Mouse (Mus musculus) neural tube, embryonic 15.5 days (tissue): ENCODE results near the gene Snx3. TPM values are rescaled to one million over a fixed set of nuclear protein-coding genes. Genes with fewer than 3 reads are reported as not detected.

ENCODE experiments used
- ATAC-seq: fragments of 200-750 bp; cut with Nextera tagmentation; 2 replicates; pipeline ENCODE4 v1.8.0; 2017; ENCODE audit warnings: mild to moderate bottlenecking, moderate TSS enrichment, moderate library complexity; ENCODE audit not compliant: low FRiP score
- H3K27ac ChIP-seq: fragments of 300-500 bp; sonication (generic); replicated peaks from 2 replicates; pipeline ENCODE4 v1.5.1; 2015; ENCODE audit warnings: mild to moderate bottlenecking, inconsistent platforms
- H3K27me3 ChIP-seq: fragments of 300-500 bp; sonication (generic); replicated peaks from 2 replicates; pipeline ENCODE4 v1.6.1; 2015; ENCODE audit warnings: inconsistent platforms
- H3K36me3 ChIP-seq: fragments of 300-500 bp; sonication (generic); 2 replicates; pipeline ENCODE4 v1.6.1; 2015; ENCODE audit warnings: inconsistent platforms
- H3K4me1 ChIP-seq: fragments of 300-500 bp; sonication (generic); 2 replicates; pipeline ENCODE4 v1.6.1; 2015; ENCODE audit warnings: inconsistent platforms
- H3K4me2 ChIP-seq: fragments of 300-500 bp; sonication (generic); 2 replicates; pipeline ENCODE4 v1.6.1; 2015; ENCODE audit warnings: inconsistent platforms, mild to moderate bottlenecking, moderate library complexity
- H3K4me3 ChIP-seq: fragments of 300-500 bp; sonication (generic); replicated peaks from 2 replicates; pipeline ENCODE4 v1.5.1; 2015; ENCODE audit warnings: mild to moderate bottlenecking, inconsistent platforms
- H3K9ac ChIP-seq: fragments of 300-500 bp; sonication (generic); replicated peaks from 2 replicates; pipeline ENCODE4 v1.6.1; 2015; ENCODE audit warnings: mild to moderate bottlenecking, inconsistent platforms
- H3K9me3 ChIP-seq: fragments of 300-500 bp; sonication (generic); replicated peaks from 2 replicates; pipeline ENCODE4 v1.6.1; 2016; ENCODE audit warnings: inconsistent platforms
- WGBS: fragments of 180-500 bp; shearing (Covaris S2); methylation state at CpG from one replicate; pipeline ENCODE4 v1.1.7; 2015; ENCODE audit warnings: mixed read lengths; 5-methylcytosine and 5-hydroxymethylcytosine counted together
- polyA plus RNA-seq: library from polyadenylated mRNA; unstranded; fragments of >200 nt; fragmentation: Nextera tagmentation; extraction: Ambion mirVana; gene quantifications from 2 replicates; pipeline ENCODE4 v1.2.1, GENCODE M21; 2015

Gene Snx3
- 346 and 374 TPM in 2 replicates for polyA plus RNA-seq

- ATAC-seq: peak; percentile 96
- Histone ChIP-seq H3K27me3 (no peaks in the 10 kb centered on the region), H3K27ac (peak within 1 kb of the TSS; percentile 97), H3K9ac (peak within 1 kb of the TSS; percentile 93), H3K9me3 (no peaks in the 10 kb centered on the region), H3K4me1 (peaks cover 14% of the 10 kb centered on the region), H3K36me3 (no peaks in the 10 kb centered on the region), H3K4me3 (peak within 1 kb of the TSS; percentile 93), H3K4me2 (peak within 1 kb of the TSS; percentile 70)
- under 1% methylated on average over 68 of the region's 68 CpGs for WGBS
Measured at GRCm38 (mm10) chr10:42501775-42502348, at the start of gene Snx3. Snx3 (plus strand) TSS chr10:42502030.

DNA sequence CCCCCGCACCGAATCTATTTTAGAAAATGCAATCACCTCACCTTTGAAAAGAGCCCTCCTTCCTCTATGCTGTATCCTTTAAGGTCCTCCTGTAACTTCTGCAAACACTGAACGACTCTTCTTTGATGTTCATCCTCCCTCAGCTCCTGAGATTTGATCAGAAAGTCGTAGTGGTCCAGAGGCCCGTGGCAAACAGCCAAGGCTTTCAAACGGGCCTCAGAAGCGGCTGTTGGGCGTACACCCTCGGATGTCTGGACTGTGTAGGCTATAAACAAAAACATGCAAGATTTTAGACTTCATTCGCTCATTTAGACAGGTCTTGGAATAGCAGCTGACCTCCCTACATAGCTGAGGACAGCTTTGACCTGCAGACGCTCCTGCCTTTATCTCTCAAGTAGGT is 47.6 kb upstream of the Snx3 start:
- Histone ChIP-seq H3K4me1 (peaks cover 5% of the 10 kb centered on the region), H3K9me3 (0 out of 2 replicates have a peak, but pooled peaks cover 7% of the 10 kb centered on the region), H3K4me3 (no peak overlapping the region), H3K9ac (no peak overlapping the region), H3K27me3 (no peaks in the 10 kb centered on the region), H3K36me3 (peaks cover 6% of the 10 kb centered on the region), H3K27ac (no peak overlapping the region), H3K4me2 (no peak overlapping the region)
- no peak for ATAC-seq
- WGBS: 78% methylated on average over 11 of the region's 11 CpGs

- no peak overlapping the region for H3K27ac ChIP-seq
Measured at GRCm38 (mm10) chr10:42454690-42455089, 47.1 kb upstream of the Snx3 start.

DNA sequence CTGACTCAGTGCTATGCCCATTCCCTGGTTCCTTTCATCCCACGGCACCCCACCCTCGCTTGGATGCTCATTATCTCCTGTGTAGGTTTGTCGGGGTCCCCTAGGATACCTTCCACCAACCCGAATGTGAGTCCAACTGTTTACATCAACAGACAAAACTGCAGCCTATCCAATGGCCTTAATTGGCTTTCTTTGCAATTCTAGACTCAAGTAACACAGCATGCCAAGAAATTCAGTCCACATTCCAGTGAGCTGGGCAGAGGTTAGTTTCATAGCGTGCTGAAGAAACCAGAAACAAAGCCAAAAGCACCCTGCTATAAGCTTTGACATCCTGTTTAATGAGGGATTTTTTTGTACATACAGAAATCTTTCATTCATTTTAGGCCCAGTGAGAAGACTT is 45.8 kb upstream of the Snx3 start:
- no peak overlapping the region for H3K4me3 ChIP-seq
- no peak overlapping the region for H3K4me2 ChIP-seq
- WGBS: 84% methylated on average over 5 of the region's 5 CpGs
- 0 out of 2 replicates have a peak, but pooled peaks cover 9% of the 10 kb centered on the region for H3K9me3 ChIP-seq
- H3K36me3 ChIP-seq: peaks cover 11% of the 10 kb centered on the region
- ATAC-seq: no peak
- H3K27ac ChIP-seq: no peak overlapping the region
- H3K4me1 ChIP-seq: no peaks in the 10 kb centered on the region
- no peaks in the 10 kb centered on the region for H3K27me3 ChIP-seq
- H3K9ac ChIP-seq: no peak overlapping the region

More at GRCm38 (mm10) chr10:42454690-42455089, 47.1 kb upstream of the Snx3 start:
- H3K36me3 ChIP-seq: peaks cover 9% of the 10 kb centered on the region
- H3K9ac ChIP-seq: no peak overlapping the region
- 91% methylated on average over 6 of the region's 6 CpGs for WGBS
- H3K4me1 ChIP-seq: peaks cover under 1% of the 10 kb centered on the region
- H3K27me3 ChIP-seq: no peaks in the 10 kb centered on the region
- H3K4me3 ChIP-seq: no peak overlapping the region
- 0 out of 2 replicates have a peak, but pooled peaks cover 9% of the 10 kb centered on the region for H3K9me3 ChIP-seq
- no peak for ATAC-seq
- H3K4me2 ChIP-seq: no peak overlapping the region

DNA sequence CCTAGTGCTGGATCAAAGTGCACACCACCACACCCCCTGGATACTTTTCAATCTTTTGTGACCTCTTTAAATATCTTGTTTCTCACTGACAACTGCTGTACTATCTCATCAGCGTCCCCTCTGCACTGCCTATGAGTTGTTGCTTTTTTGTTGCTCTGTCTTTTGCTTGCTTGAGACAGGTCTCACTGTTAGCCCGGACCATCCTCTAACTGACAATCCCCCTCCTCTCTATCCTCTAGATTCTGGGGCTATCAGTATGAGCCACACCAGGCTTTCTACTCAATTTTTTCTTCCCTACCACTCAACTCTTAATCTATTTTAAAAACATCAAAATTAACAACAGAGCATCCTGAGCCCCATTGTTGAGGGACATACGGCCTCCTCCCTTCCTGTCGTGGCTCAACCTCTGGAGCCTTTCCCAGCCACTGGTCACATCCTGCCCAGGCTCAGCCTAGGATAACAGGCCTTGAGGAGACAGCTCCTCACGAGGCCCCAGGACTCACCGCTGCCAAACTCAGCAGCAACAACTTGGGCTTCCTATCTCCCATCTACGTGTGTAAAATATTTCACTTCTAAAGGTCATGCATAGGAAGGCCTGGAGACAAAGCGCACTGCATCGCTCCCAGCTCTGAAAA is 44.2 kb upstream of the Snx3 start:
- 83% methylated on average over 9 of the region's 9 CpGs for WGBS
- H3K27ac ChIP-seq: no peak overlapping the region
- no peak overlapping the region for H3K4me2 ChIP-seq
- no peaks in the 10 kb centered on the region for H3K27me3 ChIP-seq
- no peak for ATAC-seq
- H3K9ac ChIP-seq: no peak overlapping the region
- peaks cover 11% of the 10 kb centered on the region for H3K36me3 ChIP-seq
- 0 out of 2 replicates have a peak, but pooled peaks cover 9% of the 10 kb centered on the region for H3K9me3 ChIP-seq
- H3K4me1 ChIP-seq: no peaks in the 10 kb centered on the region
- H3K4me3 ChIP-seq: no peak overlapping the region

DNA sequence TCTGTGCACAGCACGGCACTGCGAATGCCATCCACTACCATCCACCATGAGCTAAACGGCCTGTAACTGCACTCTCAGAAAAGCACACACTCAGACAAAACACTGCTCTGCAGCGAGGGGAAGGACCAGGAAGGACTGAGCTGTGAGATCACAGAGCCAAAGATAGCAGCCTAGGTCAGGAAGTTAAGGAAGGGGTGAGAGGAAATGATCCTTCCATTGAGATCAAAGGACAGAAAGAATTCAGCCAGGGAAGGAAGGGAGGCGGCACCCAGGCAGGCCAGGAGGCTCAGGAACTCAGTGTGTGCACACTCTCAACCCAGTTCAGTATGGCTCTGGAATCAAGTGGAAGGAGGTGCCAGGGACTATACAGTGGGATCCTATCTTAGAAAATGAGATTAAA is 37.6 kb upstream of the Snx3 start:
- 33% methylated on average over 5 of the region's 5 CpGs for WGBS
- no peak for ATAC-seq
- Histone ChIP-seq H3K4me3 (no peak overlapping the region), H3K9me3 (0 out of 2 replicates have a peak, but pooled peaks cover 2% of the 10 kb centered on the region), H3K27me3 (no peaks in the 10 kb centered on the region), H3K4me1 (no peaks in the 10 kb centered on the region), H3K4me2 (no peak overlapping the region), H3K9ac (no peak overlapping the region), H3K36me3 (peaks cover 5% of the 10 kb centered on the region; the same call in 1 of the 2 replicates), H3K27ac (no peak overlapping the region; the same call in 1 of the 2 replicates)

GRCm38 (mm10) chr10:42464805-42465204 is 37.0 kb upstream of the Snx3 start:
- ATAC-seq: no peak
- Histone ChIP-seq H3K27me3 (no peaks in the 10 kb centered on the region), H3K9ac (no peak overlapping the region), H3K4me2 (no peak overlapping the region), H3K36me3 (0 out of 2 replicates have a peak, but pooled peaks cover 1% of the 10 kb centered on the region), H3K4me1 (no peaks in the 10 kb centered on the region), H3K27ac (no peak overlapping the region), H3K4me3 (no peak overlapping the region), H3K9me3 (no peaks in the 10 kb centered on the region)
- WGBS: 78% methylated on average over 14 of the region's 14 CpGs

- Histone ChIP-seq H3K27ac (no peak overlapping the region), H3K9ac (no peak overlapping the region), H3K36me3 (no peaks in the 10 kb centered on the region), H3K4me3 (no peak overlapping the region), H3K27me3 (no peaks in the 10 kb centered on the region), H3K4me1 (peaks cover 7% of the 10 kb centered on the region), H3K4me2 (no peak overlapping the region), H3K9me3 (no peaks in the 10 kb centered on the region)
- 78% methylated on average over 6 of the region's 6 CpGs for WGBS
- ATAC-seq: no peak
Measured at GRCm38 (mm10) chr10:42474946-42475514, 26.8 kb upstream of the Snx3 start.

GRCm38 (mm10) chr10:42476774-42477475 is 24.9 kb upstream of the Snx3 start:
- H3K4me3 ChIP-seq: no peak overlapping the region
- H3K9ac ChIP-seq: no peak overlapping the region; the same call in 1 of the 2 replicates
- WGBS: 89% methylated on average over 10 of the region's 10 CpGs
- H3K27me3 ChIP-seq: no peaks in the 10 kb centered on the region
- H3K4me2 ChIP-seq: no peak overlapping the region
- H3K36me3 ChIP-seq: no peaks in the 10 kb centered on the region
- no peak overlapping the region for H3K27ac ChIP-seq
- H3K4me1 ChIP-seq: peaks cover 7% of the 10 kb centered on the region
- no peaks in the 10 kb centered on the region for H3K9me3 ChIP-seq
- no peak for ATAC-seq

DNA sequence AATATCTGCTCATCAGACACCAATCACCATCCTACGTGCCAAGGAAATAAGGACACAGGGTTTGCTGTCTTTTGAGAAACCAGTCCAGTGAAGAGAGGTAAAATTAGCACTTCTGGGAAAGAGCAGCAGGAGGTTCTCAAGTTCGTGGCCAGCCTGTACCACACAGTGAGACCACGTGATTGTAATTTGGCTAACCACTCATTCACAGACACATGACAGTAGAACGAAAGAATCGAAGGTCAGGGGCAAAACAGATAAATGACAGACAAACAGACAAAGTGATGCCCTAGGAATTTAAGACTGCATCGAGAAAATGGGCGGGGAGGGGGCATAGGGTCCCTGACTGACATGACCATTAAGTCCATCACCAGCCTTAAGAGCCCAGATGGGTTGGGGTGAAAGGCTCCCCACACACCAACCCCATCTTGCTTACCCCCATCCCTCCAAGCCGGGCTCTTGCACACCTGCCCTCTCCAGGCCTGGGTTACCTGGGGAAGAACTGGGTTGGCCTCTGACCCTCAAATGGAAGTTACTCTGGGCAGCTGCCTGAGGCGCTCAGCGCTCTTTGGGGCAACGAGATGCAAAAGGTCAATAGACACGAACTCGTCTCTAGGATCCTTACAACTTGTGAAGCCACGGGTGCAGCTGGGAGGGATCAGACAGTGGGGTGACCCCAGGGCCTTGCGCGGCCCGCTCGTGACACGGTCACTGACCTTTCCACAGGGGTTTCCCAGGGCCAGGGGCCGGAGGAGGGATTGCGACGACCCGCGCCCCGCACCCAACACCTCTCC is 24.1 kb upstream of the Snx3 start:
- H3K9me3 ChIP-seq: no peaks in the 10 kb centered on the region
- H3K27ac ChIP-seq: peak overlapping the region; percentile 86
- peak overlapping the region; percentile 78 for H3K4me3 ChIP-seq
- H3K36me3 ChIP-seq: no peaks in the 10 kb centered on the region
- WGBS: 9% methylated on average over 25 of the region's 25 CpGs
- no peaks in the 10 kb centered on the region for H3K27me3 ChIP-seq
- H3K4me1 ChIP-seq: peaks cover 7% of the 10 kb centered on the region
- peak overlapping the region; percentile 87 for H3K4me2 ChIP-seq
- H3K9ac ChIP-seq: peak overlapping the region; percentile 77
- peak; percentile 59 for ATAC-seq

- Histone ChIP-seq H3K4me3 (peak within 1 kb of the TSS; percentile 78), H3K9me3 (no peaks in the 10 kb centered on the region), H3K27me3 (no peaks in the 10 kb centered on the region), H3K9ac (peak within 1 kb of the TSS; percentile 77), H3K4me2 (peak within 1 kb of the TSS; percentile 87), H3K36me3 (no peaks in the 10 kb centered on the region), H3K4me1 (peaks cover 7% of the 10 kb centered on the region), H3K27ac (peak within 1 kb of the TSS; percentile 86)
- WGBS: 0% methylated on average over 29 of the region's 29 CpGs
- peak; percentile 94 for ATAC-seq
Measured at GRCm38 (mm10) chr10:42478341-42478720, 23.5 kb upstream of the Snx3 start, which contains the start of gene Afg1l. Afg1l (minus strand) TSS chr10:42478565.
